Mouse (Mus musculus) erythroid progenitor cell, adult 5-6 weeks (primary cell): ENCODE measurements around the gene Rnf146. TPM values are rescaled to one million over a fixed set of nuclear protein-coding genes. Genes with fewer than 3 reads are reported as not detected.

Experiments
- total RNA-seq, 2 experiments: library from RNA; stranded (forward) in 1 of 2; stranded (reverse) in 1 of 2; fragments of 150-400 nt in 1 of 2; fragments of 186-747, 209-891 nt in 1 of 2; gene quantifications; 2 replicates each; pipeline versions ENCODE4 v1.2.3 to v1.2.4; 2015 to 2017; ENCODE audit warnings: low replicate concordance in 2 of 2

The Rnf146 gene
- total RNA-seq, 2 experiments from 2014 or later: 22.2 to 32.1 TPM

Other genes with a start within 250 kb of the Rnf146 start
- gene Soga3, start 218.6 kb downstream of the Rnf146 start, total RNA-seq (2015; ENCODE audit: low replicate concordance): not detected in 2 replicates
- not detected in 2 replicates for gene Soga3, start 218.6 kb downstream of the Rnf146 start, total RNA-seq (2017; ENCODE audit: low replicate concordance)
- gene Gm49353, start 163.5 kb downstream of the Rnf146 start, total RNA-seq (2015; ENCODE audit: low replicate concordance): not detected in 2 replicates
- gene Gm49353, start 163.5 kb downstream of the Rnf146 start, total RNA-seq (2017; ENCODE audit: low replicate concordance): not detected in 2 replicates
- not detected in 2 replicates for gene 9330159F19Rik, start 150.8 kb downstream of the Rnf146 start, total RNA-seq (2015; ENCODE audit: low replicate concordance)
- not detected in 2 replicates for gene 9330159F19Rik, start 150.8 kb downstream of the Rnf146 start, total RNA-seq (2017; ENCODE audit: low replicate concordance)
- 3.6 and 8.8 TPM in 2 replicates for gene Echdc1, start 49.3 kb downstream of the Rnf146 start, total RNA-seq (2015; ENCODE audit: low replicate concordance)
- 4.1 and 7.0 TPM in 2 replicates for gene Echdc1, start 49.3 kb downstream of the Rnf146 start, total RNA-seq (2017; ENCODE audit: low replicate concordance)
- not detected in 2 replicates for gene Rspo3, start 173.4 kb upstream of the Rnf146 start, total RNA-seq (2015; ENCODE audit: low replicate concordance)
- not detected in 2 replicates for gene Rspo3, start 173.4 kb upstream of the Rnf146 start, total RNA-seq (2017; ENCODE audit: low replicate concordance)